Mouse (Mus musculus) bone marrow, adult 2 months (tissue): ENCODE measurements around the gene Olfr342. TPM values are rescaled to one million over a fixed set of nuclear protein-coding genes. Genes with fewer than 3 reads are reported as not detected.

ENCODE experiments used
- H3K27ac ChIP-seq: fragments of 200-500 bp; 2 replicates; pipeline ENCODE4 v1.5.1; 2012; ENCODE audit warnings: low read depth, mild to moderate bottlenecking, control low read depth, inconsistent platforms, low read length; ENCODE audit not compliant: control insufficient read depth, poor library complexity, insufficient read depth
- H3K4me1 ChIP-seq: fragments of 200-500 bp; 2 replicates; pipeline ENCODE4 v1.6.1; 2011; ENCODE audit warnings: low read length; ENCODE audit not compliant: control insufficient read depth, insufficient read depth
- H3K4me3 ChIP-seq: fragments of 200-500 bp; replicated peaks from 2 replicates; pipeline ENCODE3; 2011; ENCODE audit warnings: mild to moderate bottlenecking, low read depth, low read length, control low read depth; ENCODE audit not compliant: control insufficient read depth
- CTCF ChIP-seq: fragments of 200-500 bp; IDR thresholded peaks from 2 replicates; pipeline ENCODE4 v1.5.1; 2011; ENCODE audit warnings: low read length, control low read depth; ENCODE audit not compliant: control insufficient read depth, insufficient read depth
- POLR2A ChIP-seq: fragments of 200-500 bp; IDR thresholded peaks from 2 replicates; pipeline ENCODE4 v1.6.1; 2011; ENCODE audit warnings: low read depth, mild to moderate bottlenecking, control low read depth, low read length, borderline replicate concordance; ENCODE audit not compliant: control insufficient read depth
- WGBS: fragments of 180-500 bp; shearing (Covaris S2); methylation state at CpG from one replicate; pipeline ENCODE4 v1.1.7; 2018; 5-methylcytosine and 5-hydroxymethylcytosine counted together
- polyA plus RNA-seq: library from polyadenylated mRNA; stranded (reverse); fragments of >200 nt; gene quantifications from 2 replicates; pipeline ENCODE4 v1.2.4, GENCODE M21; 2011; ENCODE audit warnings: low replicate concordance; ENCODE audit not compliant: missing spikeins, insufficient read depth, insufficient read length

Olfr342 gene
- not detected in 2 replicates for polyA plus RNA-seq

DNA sequence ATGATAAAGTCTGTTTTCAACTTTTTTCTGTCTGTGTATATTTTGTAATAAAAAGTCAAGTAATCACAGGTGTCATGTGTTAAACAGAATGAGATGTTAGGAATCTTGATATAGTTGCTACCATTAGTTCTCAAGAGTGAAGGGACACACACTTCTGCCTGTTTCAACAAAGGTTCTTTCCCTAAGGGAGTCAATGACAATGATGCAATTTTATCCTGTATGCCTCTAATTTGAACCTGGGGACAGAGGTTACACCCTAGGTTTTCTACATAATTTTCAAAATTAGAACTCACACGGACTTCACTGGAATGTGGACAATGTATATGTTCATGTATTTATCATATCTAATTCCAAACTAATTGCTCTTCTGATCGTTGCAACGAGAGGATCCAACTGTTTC is at the start of gene Olfr342:
Gene Olfr342 (plus strand): TSS at position 301 of the 400 bp plus-strand sequence.
- Histone ChIP-seq H3K4me1 (no peaks in the 10 kb centered on the region), H3K27ac (no peak within 1 kb of the TSS), H3K4me3 (no peak within 1 kb of the TSS)
- WGBS: 57% methylated on average over 3 of the region's 3 CpGs
- no peak for TF ChIP-seq CTCF
- no peak for TF ChIP-seq POLR2A

DNA sequence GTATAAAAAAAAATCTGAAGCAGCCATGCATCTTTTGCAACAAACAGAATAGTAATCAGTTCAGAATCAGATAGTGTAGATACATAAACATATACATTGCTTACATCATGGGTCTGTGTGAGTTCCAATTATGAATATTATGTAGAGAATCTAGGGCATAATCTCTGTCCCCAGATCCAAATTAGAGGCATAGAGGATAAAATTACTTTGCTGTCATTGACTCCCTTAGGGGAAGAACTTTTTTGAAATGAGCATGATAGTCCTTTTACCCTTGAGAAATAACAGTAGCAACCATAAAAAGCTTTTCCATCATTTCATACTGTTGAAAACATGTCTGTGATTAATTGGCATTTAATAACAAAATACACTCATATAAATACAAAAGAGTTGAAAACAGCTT is 42.4 kb upstream of the Olfr342 start, which contains the start of gene Olfr341:
Gene Olfr341 (minus strand): TSS at position 101 of the 400 bp plus-strand sequence.
- no peak for TF ChIP-seq POLR2A
- TF ChIP-seq CTCF: no peak
- no peak within 1 kb of the TSS for H3K4me3 ChIP-seq
- H3K4me1 ChIP-seq: no peaks in the 10 kb centered on the region
- H3K27ac ChIP-seq: no peak within 1 kb of the TSS

DNA sequence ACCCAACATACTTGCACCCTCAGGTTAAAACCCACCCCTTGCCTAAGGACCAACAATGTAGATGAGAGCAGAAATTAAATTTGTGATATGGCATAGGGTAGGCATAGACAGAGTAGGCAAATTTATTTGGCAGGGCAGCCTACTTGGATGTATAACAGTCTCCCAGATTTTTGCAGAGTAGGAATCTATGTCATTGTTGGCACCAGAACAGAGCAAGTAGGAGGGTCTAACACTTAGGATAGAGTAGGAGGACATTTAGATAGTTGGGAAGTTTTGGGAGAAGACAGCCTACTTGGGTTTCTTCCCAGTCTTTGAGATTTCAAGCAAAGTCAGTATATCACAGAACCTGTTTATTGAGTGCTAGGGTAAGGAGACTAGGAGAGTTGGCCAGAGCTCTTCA is 40.4 kb downstream of the Olfr342 start:
- H3K27ac ChIP-seq: no peak overlapping the region
- TF ChIP-seq CTCF: no peak
- TF ChIP-seq POLR2A: no peak
- no peaks in the 10 kb centered on the region for H3K4me1 ChIP-seq
- no peak overlapping the region for H3K4me3 ChIP-seq

DNA sequence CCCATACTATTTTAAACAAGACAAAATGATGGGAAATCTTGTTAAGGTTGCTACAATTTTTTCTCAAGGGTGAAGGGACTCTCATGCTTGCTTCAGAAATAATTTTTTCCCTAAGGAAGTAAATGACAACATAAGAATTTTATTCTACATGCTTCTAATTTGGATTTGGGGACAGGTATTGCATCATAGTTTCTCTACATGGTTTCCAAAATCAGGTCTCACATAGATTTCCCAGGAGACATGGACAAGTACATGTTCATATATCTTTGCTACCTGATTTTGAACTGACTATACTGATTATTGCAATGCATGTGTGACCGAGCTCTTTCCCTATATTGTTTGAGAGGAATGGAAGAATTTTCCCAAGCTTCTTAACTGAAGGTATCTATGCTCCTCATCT is 41.6 kb downstream of the Olfr342 start, which contains the start of gene Olfr344:
Gene Olfr344 (plus strand): TSS at position 301 of the 400 bp plus-strand sequence.
- Histone ChIP-seq H3K4me3 (no peak within 1 kb of the TSS), H3K27ac (no peak within 1 kb of the TSS), H3K4me1 (no peaks in the 10 kb centered on the region)
- WGBS: 59% methylated on average over 1 of the region's 1 CpGs
- no peak for TF ChIP-seq POLR2A
- no peak for TF ChIP-seq CTCF

DNA sequence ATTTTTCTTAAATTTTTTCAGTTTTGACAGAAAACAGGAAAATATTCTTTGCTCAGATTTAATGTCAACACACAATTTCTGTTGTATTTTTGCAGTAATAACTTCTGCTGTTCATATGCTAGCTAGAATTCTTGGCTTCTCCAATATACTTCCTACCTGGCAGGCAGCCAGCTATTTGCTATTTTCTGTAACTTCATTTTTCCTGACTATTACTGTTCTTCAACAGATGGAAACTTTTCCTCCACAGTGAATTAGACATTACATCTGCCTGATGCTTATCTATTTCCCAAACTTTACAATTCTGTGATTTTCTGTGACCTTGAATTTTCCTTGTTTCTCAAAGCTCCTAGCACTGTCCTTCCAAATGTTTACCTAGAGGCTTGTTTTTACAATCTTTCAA is 42.2 kb downstream of the Olfr342 start:
- H3K4me1 ChIP-seq: no peaks in the 10 kb centered on the region
- no peak for TF ChIP-seq CTCF
- no peak for TF ChIP-seq POLR2A
- H3K4me3 ChIP-seq: no peak overlapping the region
- no peak overlapping the region for H3K27ac ChIP-seq

DNA sequence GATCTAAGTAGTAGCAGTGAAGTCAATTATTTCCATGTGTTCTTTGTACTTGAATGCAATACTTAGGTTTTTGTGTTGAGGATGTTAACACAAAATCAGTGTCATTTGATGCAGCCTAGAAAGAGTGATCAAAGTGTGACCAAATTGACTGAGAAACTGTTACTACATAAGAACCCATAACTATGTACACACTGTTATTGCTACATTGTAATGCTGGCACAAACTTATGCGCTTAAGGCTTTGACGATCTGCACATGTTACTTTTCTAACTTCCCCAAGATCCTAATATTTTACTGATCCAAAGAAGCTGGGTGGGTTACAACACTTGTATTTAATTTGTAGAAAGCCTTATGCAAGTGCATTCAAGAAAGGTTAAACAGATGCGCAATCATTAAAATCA is 43.0 kb downstream of the Olfr342 start:
- 90% methylated on average over 3 of the region's 3 CpGs for WGBS
- Histone ChIP-seq H3K27ac (no peak overlapping the region), H3K4me1 (no peaks in the 10 kb centered on the region), H3K4me3 (no peak overlapping the region)
- no peak for TF ChIP-seq POLR2A
- no peak for TF ChIP-seq CTCF

Other genes starting within 250 kb of the Olfr342 start
- gene Olfr338, start 151.5 kb upstream of the Olfr342 start, polyA plus RNA-seq: not detected in 2 replicates
- not detected in 2 replicates for gene Olfr339, start 106.1 kb upstream of the Olfr342 start, polyA plus RNA-seq
- gene Olfr340, start 72.4 kb upstream of the Olfr342 start, polyA plus RNA-seq: not detected in 2 replicates
- gene Olfr341, start 42.5 kb upstream of the Olfr342 start, polyA plus RNA-seq: not detected in 2 replicates
- gene Olfr344, start 41.7 kb downstream of the Olfr342 start, polyA plus RNA-seq: 0.16 and 0.77 TPM in 2 replicates
- not detected in 2 replicates for gene Olfr345, start 115.0 kb downstream of the Olfr342 start, polyA plus RNA-seq
- gene Olfr346, start 160.8 kb downstream of the Olfr342 start, polyA plus RNA-seq: not detected in 2 replicates
- not detected in 2 replicates for gene Olfr347, start 206.9 kb downstream of the Olfr342 start, polyA plus RNA-seq